Mouse (Mus musculus) liver, embryonic 14.5 days (tissue): Measurements from ENCODE around the gene Sdccag8. TPM values are rescaled to one million over a fixed set of nuclear protein-coding genes. Genes with fewer than 3 reads are reported as not detected.

Experiments
- ATAC-seq: fragments of 200-750 bp; cut with Nextera tagmentation; 2 replicates; pipeline ENCODE4 v1.8.0; 2017; ENCODE audit warnings: moderate number of reproducible peaks, mild to moderate bottlenecking, moderate library complexity; ENCODE audit not compliant: insufficient read depth
- DNase-seq, 3 experiments: peaks; one replicate each; pipeline ENCODE4 v3.0.0-alpha.2; 2012 to 2013; ENCODE audit warnings: low read depth in 3 of 3, low spot score in 3 of 3
- H3K27ac ChIP-seq: fragments of 300-500 bp; sonication (generic); 2 replicates; pipeline ENCODE4 v1.5.1; 2014; ENCODE audit warnings: moderate library complexity, mild to moderate bottlenecking, control low read depth, inconsistent platforms
- H3K27me3 ChIP-seq: fragments of 300-500 bp; sonication (generic); 2 replicates; pipeline ENCODE4 v1.6.1; 2014; ENCODE audit warnings: mild to moderate bottlenecking, low read length, moderate library complexity; ENCODE audit not compliant: control insufficient read depth, insufficient read depth
- H3K36me3 ChIP-seq: fragments of 300-500 bp; sonication (generic); replicated peaks from 2 replicates; pipeline ENCODE4 v1.6.1; 2014; ENCODE audit warnings: low read depth; ENCODE audit not compliant: control insufficient read depth, insufficient read depth
- H3K4me1 ChIP-seq, 2 experiments: fragments of 200-500 bp in 1 of 2; fragments of 300-500 bp in 1 of 2; sonication (generic) in 1 of 2; replicated peaks; 2 replicates each; pipeline ENCODE4 v1.6.1; 2012 to 2014; ENCODE audit warnings: antibody characterized with exemption in 1 of 2, inconsistent platforms in 1 of 2, low read length in 1 of 2; ENCODE audit not compliant: control insufficient read depth in 2 of 2, insufficient read depth in 2 of 2
- H3K4me2 ChIP-seq: fragments of 300-500 bp; sonication (generic); 2 replicates; pipeline ENCODE4 v1.6.1; 2014; ENCODE audit warnings: low read depth, mild to moderate bottlenecking, control low read depth, moderate library complexity
- H3K4me3 ChIP-seq, 2 experiments: fragments of 200-500 bp in 1 of 2; fragments of 300-500 bp in 1 of 2; sonication (generic) in 1 of 2; 2 replicates each; pipeline ENCODE4 v1.5.1; 2012 to 2014; ENCODE audit warnings: low read depth in 2 of 2, low read length in 2 of 2, mild to moderate bottlenecking in 2 of 2, control low read depth in 1 of 2, inconsistent platforms in 1 of 2, moderate library complexity in 1 of 2; ENCODE audit not compliant: insufficient read depth in 1 of 2
- H3K9ac ChIP-seq: fragments of 300-500 bp; sonication (generic); replicated peaks from 2 replicates; pipeline ENCODE4 v1.6.1; 2014; ENCODE audit warnings: mild to moderate bottlenecking, control low read depth, moderate library complexity
- H3K9me3 ChIP-seq: fragments of 300-500 bp; sonication (generic); 2 replicates; pipeline ENCODE4 v1.6.1; 2016; ENCODE audit warnings: low read length, mixed read lengths; ENCODE audit not compliant: control insufficient read depth
- CTCF ChIP-seq: IDR thresholded peaks from 2 replicates; pipeline ENCODE4 v1.5.1; 2016; ENCODE audit warnings: antibody characterized with exemption, low read depth, control low read depth
- EP300 ChIP-seq: IDR thresholded peaks from 2 replicates; pipeline ENCODE4 v1.6.1; 2016; ENCODE audit warnings: antibody characterized with exemption, low read depth
- WGBS: fragments of 180-500 bp; shearing (Covaris S2); extraction: QIAGEN DNeasy Blood & Tissue Kit; methylation state at CpG from one replicate; pipeline ENCODE4 v1.1.7; 2014; ENCODE audit not compliant: insufficient replicate concordance; 5-methylcytosine and 5-hydroxymethylcytosine counted together
- polyA plus RNA-seq, 2 experiments: library from polyadenylated mRNA; depleted of rRNA in 1 of 2; stranded (reverse) in 1 of 2; unstranded in 1 of 2; fragments of >200 nt; fragmentation: Nextera tagmentation in 1 of 2; extraction: Ambion mirVana in 1 of 2; gene quantifications; 2 replicates each; pipeline versions ENCODE4 v1.2.1 to v1.2.3; 2012 to 2014

Sdccag8 gene
- polyA plus RNA-seq, 2 experiments: 2.7 to 5.1 TPM

DNA sequence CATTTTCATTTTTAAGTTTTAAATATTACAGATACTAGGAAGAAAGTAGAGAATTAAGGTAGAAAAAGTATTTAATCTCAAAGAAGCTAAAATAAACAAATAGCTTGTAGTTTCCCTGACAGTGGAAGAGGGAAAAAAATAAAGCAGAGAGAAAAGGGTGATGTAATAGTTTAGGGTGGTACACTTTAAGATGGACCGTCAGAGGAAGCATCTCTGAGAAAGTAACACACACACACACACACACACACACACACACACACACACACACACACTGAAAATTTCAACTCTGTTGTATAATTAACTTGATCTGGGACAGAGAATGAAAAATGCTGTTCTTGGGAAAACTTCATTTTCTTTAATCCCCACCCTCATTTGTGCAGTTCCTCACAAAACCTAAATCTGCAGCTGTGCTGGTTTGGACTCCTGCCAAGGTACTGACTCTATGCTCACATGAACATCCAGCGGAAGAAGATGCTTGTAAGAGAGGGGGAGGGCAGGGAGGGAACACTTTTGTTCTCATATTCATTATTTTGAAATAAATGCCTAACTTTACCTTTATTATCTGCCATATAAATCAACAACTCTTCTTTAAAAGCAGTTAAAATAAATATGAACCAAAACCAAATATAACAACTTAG, 13.6 kb upstream of the Sdccag8 start:
- no peak for ATAC-seq
- no peak for DNase-seq
- TF ChIP-seq CTCF (no peak), EP300 (no peak)
- H3K4me3 ChIP-seq: no peak overlapping the region
- no peak overlapping the region for H3K27ac ChIP-seq
- H3K9me3 ChIP-seq: no peaks in the 10 kb centered on the region
- H3K36me3 ChIP-seq: no peaks in the 10 kb centered on the region
- 39% methylated on average over 2 of the region's 2 CpGs for WGBS
- no peaks in the 10 kb centered on the region for H3K4me1 ChIP-seq
- no peak overlapping the region for H3K4me2 ChIP-seq
- no peak overlapping the region for H3K9ac ChIP-seq
- no peaks in the 10 kb centered on the region for H3K27me3 ChIP-seq

DNA sequence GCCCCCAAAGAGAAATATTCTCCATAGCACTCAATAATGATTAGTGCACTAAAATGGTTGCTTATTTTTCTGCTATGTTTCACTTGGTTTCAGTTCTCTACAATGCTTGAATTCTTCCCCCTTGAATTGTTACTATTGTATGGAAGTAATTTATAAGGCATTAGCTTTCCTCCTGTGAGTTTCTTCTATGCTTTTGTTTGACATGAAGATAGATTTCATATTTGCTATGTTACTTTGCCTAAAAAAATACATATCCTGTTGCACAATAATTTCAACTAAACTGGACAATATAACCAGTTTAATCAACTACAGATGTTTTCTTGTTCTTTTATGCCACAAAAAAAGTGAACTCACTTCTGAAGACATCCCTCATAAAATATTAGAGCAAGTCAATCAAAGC, 4.3 kb upstream of the Sdccag8 start:
- ATAC-seq: no peak
- TF ChIP-seq EP300: no peak
- no peak for TF ChIP-seq CTCF
- no peak overlapping the region for H3K27ac ChIP-seq

DNA sequence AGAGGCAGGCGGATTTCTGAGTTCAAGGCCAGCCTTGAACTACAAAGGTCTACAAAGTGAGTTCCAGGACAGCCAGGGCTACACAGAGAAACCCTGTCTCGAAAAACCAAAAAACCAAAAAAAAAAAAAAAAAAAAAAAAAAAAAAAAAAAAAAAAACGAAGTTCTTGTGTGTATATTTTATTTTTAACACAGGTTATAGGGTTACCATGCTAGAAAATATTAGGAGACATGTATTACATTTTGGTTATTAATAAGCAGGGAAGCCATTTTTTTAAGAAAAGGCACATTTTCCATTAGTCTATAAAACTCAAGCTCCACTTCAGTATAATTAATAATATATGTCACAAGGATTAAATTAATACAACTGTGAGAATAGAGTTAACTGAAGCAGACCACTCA, 2.6 kb upstream of the Sdccag8 start:
- Histone ChIP-seq H3K27ac (no peak overlapping the region), H3K4me3 (peak overlapping the region in 1 of 2 experiments; percentile 91; a peak in 2 of 4 replicates), H3K27me3 (no peaks in the 10 kb centered on the region), H3K4me1 (peaks cover 9 to 11% of the 10 kb centered on the region in 2 experiments; a peak in 3 of 4 replicates), H3K9ac (peak overlapping the region; percentile 90; the same call in 1 of the 2 replicates), H3K4me2 (peak overlapping the region; percentile 84), H3K9me3 (no peaks in the 10 kb centered on the region), H3K36me3 (no peaks in the 10 kb centered on the region)
- TF ChIP-seq CTCF (no peak), EP300 (no peak)
- WGBS: 56% methylated on average over 3 of the region's 3 CpGs
- ATAC-seq: no peak
- DNase-seq: no peak

More for the DNA sequence above, 4.3 kb upstream of the Sdccag8 start:
- Histone ChIP-seq H3K9ac (no peak overlapping the region), H3K4me3 (no peak overlapping the region), H3K4me1 (peaks cover 7 to 8% of the 10 kb centered on the region in 2 experiments; a peak in 3 of 4 replicates), H3K9me3 (no peaks in the 10 kb centered on the region), H3K36me3 (no peaks in the 10 kb centered on the region), H3K27me3 (no peaks in the 10 kb centered on the region), H3K4me2 (no peak overlapping the region)
- DNase-seq: no peak

DNA sequence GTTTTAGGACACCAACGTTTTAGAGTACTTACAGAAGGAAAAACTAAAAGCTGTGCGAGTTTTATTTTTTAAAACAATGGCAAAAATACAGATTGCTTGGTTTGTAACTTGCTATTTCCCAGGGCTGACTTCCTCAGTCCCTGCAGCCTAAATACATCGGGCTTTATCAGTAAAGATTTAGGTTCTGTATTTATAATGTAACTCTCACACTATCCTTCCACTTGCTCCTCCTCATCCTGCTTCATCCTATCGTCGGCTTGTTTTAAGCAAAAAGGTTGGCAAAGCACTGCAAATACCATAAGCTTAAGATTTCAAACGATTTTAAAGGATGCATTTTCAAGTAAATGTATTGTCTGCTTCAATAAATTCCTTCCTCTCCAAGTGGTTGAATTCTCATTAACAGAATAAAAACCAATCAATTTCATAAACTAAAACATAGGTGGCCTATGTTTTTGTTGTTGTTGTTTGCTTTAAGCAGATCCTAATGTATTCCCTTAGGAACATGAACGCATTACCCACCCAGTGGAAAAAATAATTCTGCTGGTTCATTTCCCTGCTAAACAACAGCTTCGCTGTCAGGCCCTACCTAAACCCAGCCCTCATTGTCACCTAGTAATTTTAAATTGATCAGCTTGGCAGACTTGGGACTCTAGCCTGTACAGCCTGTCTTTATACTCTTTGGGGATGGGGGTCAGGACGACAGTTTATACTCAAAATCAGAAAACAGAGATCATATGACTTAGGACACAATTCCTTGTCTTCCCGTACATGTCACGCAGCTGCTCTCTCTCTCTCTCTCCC, 1.8 kb upstream of the Sdccag8 start:
- Histone ChIP-seq H3K9me3 (no peaks in the 10 kb centered on the region), H3K9ac (peak overlapping the region; percentile 90), H3K4me2 (peak overlapping the region; percentile 84), H3K27ac (peak overlapping the region; percentile 97), H3K36me3 (no peaks in the 10 kb centered on the region), H3K27me3 (no peaks in the 10 kb centered on the region), H3K4me3 (peak overlapping the region; percentile 80 to 91), H3K4me1 (peaks cover 9 to 11% of the 10 kb centered on the region in 2 experiments; a peak in 3 of 4 replicates)
- no peak for TF ChIP-seq EP300
- no peak for TF ChIP-seq CTCF
- no peak for ATAC-seq
- DNase-seq: no peak
- 10% methylated on average over 11 of the region's 11 CpGs for WGBS

DNA sequence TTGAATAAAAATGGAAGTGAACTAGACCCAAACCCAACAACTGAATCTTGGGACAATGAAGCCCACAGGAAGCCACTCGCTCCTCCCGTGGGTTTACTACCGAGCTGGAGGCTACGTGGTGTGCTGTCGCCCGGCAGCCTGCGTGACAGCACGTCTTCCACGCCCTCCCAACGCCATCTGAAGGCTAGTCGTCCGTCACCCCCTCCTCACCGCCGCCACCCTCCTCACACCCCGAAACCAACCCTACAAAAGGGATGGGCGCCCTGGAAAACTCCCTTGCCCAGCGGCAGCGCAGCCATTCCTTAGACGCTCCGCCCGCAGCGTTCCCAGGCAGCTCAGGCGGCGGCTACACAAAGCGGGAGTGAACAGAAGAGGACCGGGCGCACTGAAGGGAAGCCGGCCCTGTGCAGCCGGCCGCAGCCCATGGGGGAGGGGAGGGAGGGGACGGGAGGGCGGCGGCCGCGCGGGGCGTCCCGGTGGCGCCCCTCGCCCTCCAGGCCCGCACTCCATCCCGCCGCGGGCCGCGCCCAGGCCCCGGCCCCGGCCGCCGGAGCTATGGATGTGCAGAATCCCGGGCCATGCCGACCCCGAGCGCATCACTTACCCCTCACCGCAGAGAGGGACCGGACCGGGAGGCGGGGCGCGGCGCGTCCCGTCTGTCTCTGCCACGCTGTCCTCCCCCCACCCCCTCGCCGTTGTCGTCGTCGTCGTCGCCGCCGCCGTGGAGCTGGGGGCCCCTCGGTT, 996 bp upstream of the Sdccag8 start:
- peak overlapping the region; percentile 90 for H3K9ac ChIP-seq
- H3K4me1 ChIP-seq: peaks cover 14 to 16% of the 10 kb centered on the region in 2 experiments
- H3K9me3 ChIP-seq: no peaks in the 10 kb centered on the region
- no peaks in the 10 kb centered on the region for H3K27me3 ChIP-seq
- ATAC-seq: peak; percentile 56
- peak overlapping the region; percentile 80 to 91 for H3K4me3 ChIP-seq
- peak in 1 of 3 experiments; percentile 36 for DNase-seq
- TF ChIP-seq CTCF (no peak), EP300 (no peak)
- under 1% methylated on average over 71 of the region's 75 CpGs for WGBS
- peak overlapping the region; percentile 84 for H3K4me2 ChIP-seq
- H3K36me3 ChIP-seq: no peaks in the 10 kb centered on the region
- peak overlapping the region; percentile 97 for H3K27ac ChIP-seq
